In genomic region chr14:56793243-56793642, GRCm38 (mm10) we compare ENCODE assay signal across 9 mouse cellular contexts. TPM values are rescaled to one million over a fixed set of nuclear protein-coding genes. Genes with fewer than 3 reads are reported as not detected.
DNase-seq lines count a peak whose midpoint lies in the region; ATAC-seq and TF ChIP-seq lines count a peak whose summit lies in the region.
"Had no signal": no experiment of that assay in that cellular context is flagged by ENCODE, and none has a peak within 500 bp of the region (broad histone marks: within the 10 kb centered on the region; RNA-seq: fewer than 3 reads in every experiment).

No protein-coding gene starts in this region.

- in situ Hi-C loops in Patski (cut with MboI; ENCODE audit: low pct_unique_long_range_greater_than_20kb): no loop called here

- H3K9me3 ChIP-seq in hindbrain, embryonic 14.5 days (ENCODE audit: control insufficient read depth, low read length): no peaks in the 10 kb centered on the region
- no peaks in the 10 kb centered on the region for H3K9me3 ChIP-seq in hindbrain, embryonic 16.5 days (ENCODE audit: control insufficient read depth, low read length)
- H3K9me3 ChIP-seq: limb, embryonic 15.5 days had no signal

- TF ChIP-seq CTCF in Patski (IDR thresholded peaks at IDR 0.05): peak; percentile 50

- no peak for ATAC-seq in hindbrain, embryonic 14.5 days (ENCODE audit: low FRiP score)
- ATAC-seq in hindbrain, embryonic 16.5 days: no peak
- ATAC-seq in Patski: no peak

- no peak overlapping the region for H3K4me2 ChIP-seq in hindbrain, embryonic 14.5 days (replicated peaks)
- no peak overlapping the region for H3K4me2 ChIP-seq in hindbrain, embryonic 16.5 days (ENCODE audit: low read length)
- H3K4me2 ChIP-seq: limb, embryonic 15.5 days had no signal

- no peak overlapping the region for H3K27ac ChIP-seq in hindbrain, embryonic 14.5 days
- H3K27ac ChIP-seq in hindbrain, embryonic 16.5 days (ENCODE audit: low read depth, low read length): no peak overlapping the region
- H3K27ac ChIP-seq: limb, embryonic 15.5 days had no signal

- no peaks in the 10 kb centered on the region for H3K4me1 ChIP-seq in hindbrain, embryonic 14.5 days (replicated peaks; ENCODE audit: control insufficient read depth, insufficient read depth, low read length)
- H3K4me1 ChIP-seq in hindbrain, embryonic 16.5 days (ENCODE audit: control insufficient read depth, insufficient read depth, low read depth, low read length): no peaks in the 10 kb centered on the region
- H3K4me1 ChIP-seq: limb, embryonic 15.5 days had no signal

- no peaks in the 10 kb centered on the region for H3K27me3 ChIP-seq in hindbrain, embryonic 14.5 days (ENCODE audit: control insufficient read depth, insufficient read depth, low read length)
- H3K27me3 ChIP-seq in hindbrain, embryonic 16.5 days (replicated peaks; ENCODE audit: control insufficient read depth, insufficient read depth, low read length): no peaks in the 10 kb centered on the region
- no peaks in the 10 kb centered on the region for H3K27me3 ChIP-seq in Patski
- H3K27me3 ChIP-seq: limb, embryonic 15.5 days had no signal

- intact Hi-C loops in left cerebral cortex, postnatal 14 days (cut with DNase I): loop anchor here (5.0 kb wide), 1 partner anchor 416 kb away; no protein-coding TSS in a partner anchor

- H3K36me3 ChIP-seq in hindbrain, embryonic 14.5 days (replicated peaks; ENCODE audit: control insufficient read depth, insufficient read depth): peaks cover 69% of the 10 kb centered on the region
- peaks cover 19% of the 10 kb centered on the region for H3K36me3 ChIP-seq in hindbrain, embryonic 16.5 days (ENCODE audit: control insufficient read depth, insufficient read depth, low read length)

- POLR2A ChIA-PET in Patski (lab: Charles Lee): no interaction called here

- no peak overlapping the region for H3K4me3 ChIP-seq in hindbrain, embryonic 14.5 days (replicated peaks; ENCODE audit: low read length)
- H3K4me3 ChIP-seq in hindbrain, embryonic 16.5 days (ENCODE audit: low read length): no peak overlapping the region
- H3K4me3 ChIP-seq: limb, embryonic 15.5 days had no signal

- H3K9ac ChIP-seq in hindbrain, embryonic 14.5 days: no peak overlapping the region
- no peak overlapping the region for H3K9ac ChIP-seq in hindbrain, embryonic 16.5 days (ENCODE audit: low read depth, low read length)
- H3K9ac ChIP-seq: limb, embryonic 15.5 days had no signal

- peak; percentile 60 for DNase-seq in hindbrain, embryonic 14.5 days (ENCODE audit: low spot score)
- peak; percentile 63 to 67 for DNase-seq in B cell, adult 2 months
- DNase-seq in Patski (ENCODE audit: low read depth, low spot score): no peak
- peak; percentile 45 for DNase-seq in embryo, embryonic 9.5 days (ENCODE audit: extremely low spot score)
- peak; percentile 36 to 41 for DNase-seq in left cerebral cortex, postnatal 14 days (ENCODE audit: low spot score in 2 of 2)
- peak; percentile 30 for DNase-seq in retina, postnatal 7 days (ENCODE audit: low read depth, low spot score)
- DNase-seq in urinary bladder, postnatal 25 days (ENCODE audit: low spot score): no peak

- 49% methylated on average over 2 of the region's 2 CpGs for WGBS in hindbrain, embryonic 14.5 days
- 57% methylated on average over 2 of the region's 2 CpGs for WGBS in hindbrain, embryonic 16.5 days

- CTCF ChIA-PET in Patski (lab: Charles Lee): interaction anchor here (0.8 to 2.3 kb wide), 7 partner anchors 9 to 43 kb away, joined by 3 to 12 read pairs (median 4); no protein-coding TSS in a partner anchor

RNA-seq across cellular contexts. Expression of gene Pspc1, which starts 15.1 kb away (rescaled TPM):
- 46.3 and 55.3 TPM in 2 replicates for polyA plus RNA-seq in hindbrain, embryonic 14.5 days (2014; fragmentation: Nextera tagmentation; extraction: Ambion mirVana)
- 26.0 and 30.3 TPM in 2 replicates for polyA plus RNA-seq in hindbrain, embryonic 16.5 days (2015; fragmentation: Nextera tagmentation; extraction: Ambion mirVana)
- 62.8 TPM for polyA plus RNA-seq in Patski (2021)
- 10 to 100 TPM; 62.9 to 63.1 TPM for total RNA-seq in left cerebral cortex, postnatal 14 days (2021)

RNA-seq across cellular contexts. Expression of gene Zmym5, which starts 18.3 kb away (rescaled TPM):
- polyA plus RNA-seq in hindbrain, embryonic 14.5 days (2014; fragmentation: Nextera tagmentation; extraction: Ambion mirVana): 26.0 and 26.3 TPM in 2 replicates
- 30.2 and 30.7 TPM in 2 replicates for polyA plus RNA-seq in hindbrain, embryonic 16.5 days (2015; fragmentation: Nextera tagmentation; extraction: Ambion mirVana)
- polyA plus RNA-seq in Patski (2021): 34.9 TPM
- total RNA-seq in left cerebral cortex, postnatal 14 days (2021): 10 to 100 TPM; 25.3 to 26.7 TPM

Comparison
In these comparisons a context has a peak if more than half of its experiments do, and no peak if none do; other contexts are left out.
1. DNase-seq: peak in hindbrain, embryonic 14.5 days (single experiment), B cell, adult 2 months (2 of 2), embryo, embryonic 9.5 days (single experiment), left cerebral cortex, postnatal 14 days (2 of 2) and retina, postnatal 7 days (single experiment); none in Patski (single experiment) and urinary bladder, postnatal 25 days (single experiment).